Mouse (Mus musculus): ENCODE data around the gene Tmem42.
A peak's percentile ranks its signal among the peaks of the same experiment; 100 is the strongest.

Gene Tmem42

DNA sequence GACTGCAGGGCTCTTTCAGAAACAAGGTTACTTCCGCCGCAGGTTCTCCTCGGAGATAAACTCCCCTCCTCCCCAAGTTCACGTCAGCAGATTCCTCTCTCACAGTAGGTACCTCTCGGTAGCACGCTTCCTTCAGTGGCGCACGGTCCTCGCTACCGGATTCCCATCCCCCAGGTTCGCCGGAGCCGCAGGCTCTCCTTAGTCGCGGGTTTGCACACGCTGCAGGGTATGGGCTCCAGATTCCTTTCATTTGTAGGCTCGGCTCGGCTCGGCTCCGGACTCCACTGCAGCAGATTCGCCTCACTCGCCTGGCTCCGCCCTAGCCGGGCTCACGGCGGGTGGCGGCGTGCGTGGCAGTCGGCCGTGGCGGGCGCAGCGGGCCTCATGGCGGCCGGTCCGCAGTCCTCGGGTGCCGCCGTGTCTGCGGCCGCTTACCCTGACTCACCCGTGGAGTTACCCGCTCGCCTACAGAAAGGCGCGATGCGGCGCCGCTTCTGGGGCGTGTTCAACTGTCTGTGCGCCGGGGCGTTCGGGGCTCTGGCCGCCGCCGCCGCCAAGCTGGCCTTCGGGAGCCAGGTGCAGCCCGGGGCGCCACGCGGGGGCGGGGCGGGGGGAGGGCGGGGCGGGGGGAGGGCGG is at the start of gene Tmem42:
Gene Tmem42 (plus strand): TSS at position 332 of the 637 bp plus-strand sequence.
- peak; percentile 79 to 81 for DNase-seq (ENCODE audit: low spot score in 2 of 2)

- no peak for DNase-seq (ENCODE audit: low spot score in 2 of 2)
Observed at GRCm38 (mm10) chr9:122998406-122999192, 22.5 kb upstream of the Tmem42 start.

DNA sequence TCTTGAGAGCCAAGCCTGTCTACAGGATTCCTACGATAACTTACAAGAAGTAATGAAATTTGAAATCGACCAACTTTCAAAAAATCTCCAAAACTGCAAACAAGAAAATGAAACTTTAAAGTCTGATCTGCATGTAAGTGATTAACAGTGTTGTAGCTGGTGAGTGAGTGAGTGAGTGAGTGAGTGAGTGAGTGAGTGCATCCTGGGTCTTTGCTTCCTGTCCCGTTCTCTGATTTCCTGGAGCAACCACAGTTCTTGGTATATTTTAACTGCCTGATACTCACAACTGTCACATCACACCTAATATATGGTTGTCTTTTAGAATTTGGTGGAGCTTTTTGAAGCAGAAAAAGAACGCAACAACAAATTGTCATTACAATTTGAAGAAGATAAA is 21.9 kb upstream of the Tmem42 start:
- DNase-seq (ENCODE audit: low spot score in 2 of 2) = no peak

GRCm38 (mm10) chr9:123004718-123005117 is 16.4 kb upstream of the Tmem42 start:
- no peak for DNase-seq (ENCODE audit: low spot score in 2 of 2)

DNA sequence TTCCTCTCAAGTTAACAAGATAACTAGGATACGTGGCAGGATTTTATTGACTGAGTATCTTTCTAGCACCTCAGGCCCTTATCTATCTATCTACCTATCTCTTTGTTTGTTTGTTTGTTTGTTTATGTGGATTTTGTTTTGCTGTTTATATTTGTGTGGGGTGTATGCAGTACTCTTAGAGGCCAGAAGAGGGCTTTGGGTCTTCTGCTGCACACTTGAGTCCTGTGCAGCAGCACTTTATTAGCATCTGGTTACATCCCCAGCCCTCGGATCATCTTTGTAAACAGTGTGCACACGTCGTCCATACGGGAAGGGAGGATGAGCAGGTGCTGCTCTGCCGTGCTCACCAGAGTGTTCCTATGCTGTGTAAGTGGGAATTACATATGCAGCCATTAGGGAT is 15.1 kb upstream of the Tmem42 start:
- no peak for DNase-seq (ENCODE audit: low spot score in 2 of 2)

- peak; percentile 3 to 13 for DNase-seq (ENCODE audit: low spot score in 2 of 2)
Observed at GRCm38 (mm10) chr9:123021636-123022379, 682 bp downstream of the Tmem42 start.

- no peak for DNase-seq (ENCODE audit: low spot score in 2 of 2)
Observed at GRCm38 (mm10) chr9:123024201-123024600, 3.1 kb downstream of the Tmem42 start.

DNA sequence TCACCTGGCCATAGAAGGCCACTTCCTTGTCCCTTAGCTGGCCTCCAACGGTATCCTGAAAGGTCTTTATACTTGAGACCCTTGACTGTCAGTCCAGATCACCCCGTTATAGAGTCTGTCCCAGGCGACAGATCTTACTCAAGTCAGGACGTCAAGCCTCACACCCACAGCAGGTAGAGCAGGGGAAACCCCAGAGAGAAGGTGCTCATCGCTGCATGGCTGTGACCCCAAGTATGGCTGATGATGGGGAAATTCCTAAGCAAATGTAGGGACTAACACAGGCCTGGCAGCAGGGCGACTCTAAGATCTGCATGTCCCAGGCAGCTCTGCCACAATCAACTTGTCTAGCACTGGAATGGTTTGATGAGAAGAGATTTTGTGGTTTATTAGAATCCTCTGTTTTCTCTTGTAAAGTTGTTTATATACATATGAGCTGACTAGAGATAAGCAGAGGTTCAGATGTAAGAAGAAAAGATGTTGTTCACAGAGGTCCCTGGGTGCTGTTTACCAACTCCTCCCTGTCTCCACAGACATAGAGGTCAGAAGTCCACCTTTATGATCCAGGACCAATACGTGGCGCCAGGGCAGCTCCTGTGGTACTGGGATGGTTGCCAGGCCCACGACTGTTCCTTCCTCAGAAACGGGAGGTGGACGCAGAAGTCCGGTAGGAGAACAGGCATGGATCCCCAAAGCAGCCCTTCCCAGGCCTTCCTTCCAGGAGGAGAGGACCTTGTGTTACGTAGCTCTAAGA is 10.5 kb downstream of the Tmem42 start:
- no peak for DNase-seq (ENCODE audit: low spot score in 2 of 2)

GRCm38 (mm10) chr9:123034426-123034825 is 13.3 kb downstream of the Tmem42 start, which contains the start of gene Tgm4:
Gene Tgm4, plus strand, starts transcription at chr9:123034726.
- DNase-seq (ENCODE audit: low spot score in 2 of 2) = no peak

- DNase-seq (ENCODE audit: low spot score in 2 of 2) = no peak
Observed at GRCm38 (mm10) chr9:123047665-123048064, 26.5 kb downstream of the Tmem42 start.

DNA sequence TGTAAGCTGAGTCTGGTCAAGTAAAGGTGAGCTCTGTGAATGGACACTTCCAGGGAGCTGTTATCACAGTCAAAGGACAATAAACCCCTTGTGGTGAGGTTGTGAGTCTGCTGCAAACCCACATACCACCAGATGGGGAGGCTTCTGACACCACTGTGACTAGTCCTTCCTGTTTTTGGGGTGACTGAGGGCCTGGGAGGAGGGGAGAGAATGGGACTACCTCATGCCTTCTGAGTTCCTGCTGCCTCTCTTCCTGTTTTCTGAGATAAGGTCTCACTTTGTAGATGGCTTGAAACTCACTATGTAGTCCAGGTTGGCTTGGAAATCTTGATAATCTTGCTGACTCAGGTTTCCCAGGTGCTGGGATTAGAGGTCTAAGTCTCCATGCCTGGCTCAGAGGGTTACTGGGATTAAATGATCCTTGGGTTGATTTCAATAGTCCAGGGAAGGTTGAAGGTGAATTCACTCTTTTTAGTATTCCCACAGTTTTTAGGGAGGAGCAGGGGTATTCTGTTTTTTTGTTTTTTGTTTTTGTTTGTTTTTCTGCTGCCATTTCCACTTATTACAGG is 37.7 kb downstream of the Tmem42 start:
- DNase-seq (ENCODE audit: low spot score in 2 of 2) = no peak

- DNase-seq (ENCODE audit: low spot score in 2 of 2) = no peak
Observed at GRCm38 (mm10) chr9:123060172-123060571, 39.0 kb downstream of the Tmem42 start.
